Comparison of ENCODE assay signal across 8 mouse cellular contexts in genomic region chr1:87245929-87246815, GRCm38 (mm10). TPM values are rescaled to one million over a fixed set of nuclear protein-coding genes. Genes with fewer than 3 reads are reported as not detected.
A peak's percentile ranks its signal among the peaks of the same experiment; 100 is the strongest.
DNase-seq lines count a peak whose midpoint lies in the region; ATAC-seq and TF ChIP-seq lines count a peak whose summit lies in the region.

No protein-coding gene starts in this region.

- no peak overlapping the region for H3K27ac ChIP-seq in CH12.LX (ENCODE audit: insufficient read depth, low read depth)
- H3K27ac ChIP-seq in forebrain, embryonic 12.5 days = no peak overlapping the region
- H3K27ac ChIP-seq in heart, postnatal 0 days (ENCODE audit: low read depth) = no peak overlapping the region
- H3K27ac ChIP-seq in liver, embryonic 15.5 days (replicated peaks) = no peak overlapping the region
- H3K27ac ChIP-seq in neural tube, embryonic 14.5 days (ENCODE audit: low read depth, low read length) = no peak overlapping the region

- peak; percentile 82 to 93 for TF ChIP-seq CTCF in CH12.LX (conservative IDR thresholded peaks at IDR 0.05 in 1 of 2, IDR thresholded peaks at IDR 0.05 in 1 of 2; ENCODE audit: low read depth in 2 of 2, low read length in 2 of 2)
- peak; percentile 80 for TF ChIP-seq CTCF in heart, postnatal 0 days (IDR thresholded peaks at IDR 0.05; ENCODE audit: low read depth)

- WGBS in forebrain, embryonic 12.5 days = 26% methylated on average over 22 of the region's 22 CpGs
- 29% methylated on average over 22 of the region's 22 CpGs for WGBS in heart, postnatal 0 days
- 21% methylated on average over 22 of the region's 22 CpGs for WGBS in liver, embryonic 15.5 days (ENCODE audit: insufficient replicate concordance)
- WGBS in neural tube, embryonic 14.5 days = 25% methylated on average over 22 of the region's 22 CpGs

- H3K36me3 ChIP-seq in CH12.LX (replicated peaks in 1 of 2; ENCODE audit: control insufficient read depth in 1 of 2, insufficient read depth in 1 of 2, low read length in 1 of 2) = peaks cover 0 to 4% of the 10 kb centered on the region in 2 experiments
- no peaks in the 10 kb centered on the region for H3K36me3 ChIP-seq in forebrain, embryonic 12.5 days (replicated peaks)
- no peaks in the 10 kb centered on the region for H3K36me3 ChIP-seq in heart, postnatal 0 days (replicated peaks; ENCODE audit: control insufficient read depth, insufficient read depth, low read length)
- no peaks in the 10 kb centered on the region for H3K36me3 ChIP-seq in liver, embryonic 15.5 days (replicated peaks)
- no peaks in the 10 kb centered on the region for H3K36me3 ChIP-seq in neural tube, embryonic 14.5 days (ENCODE audit: control insufficient read depth, insufficient read depth, low read length)

- H3K9me3 ChIP-seq in CH12.LX (replicated peaks; ENCODE audit: low read length) = no peaks in the 10 kb centered on the region
- H3K9me3 ChIP-seq in forebrain, embryonic 12.5 days = no peaks in the 10 kb centered on the region
- no peaks in the 10 kb centered on the region for H3K9me3 ChIP-seq in heart, postnatal 0 days (replicated peaks; ENCODE audit: control insufficient read depth, low read length)
- no peaks in the 10 kb centered on the region for H3K9me3 ChIP-seq in liver, embryonic 15.5 days (replicated peaks)
- no peaks in the 10 kb centered on the region for H3K9me3 ChIP-seq in neural tube, embryonic 14.5 days (ENCODE audit: control insufficient read depth, low read length)

- peak; percentile 75 for DNase-seq in CH12.LX (ENCODE audit: extremely low read depth)
- peak; percentile 38 for DNase-seq in c-Kit-positive CD71-positive TER-119-negative erythroid progenitor cells, embryonic 14.5 days (ENCODE audit: low read depth)
- peak; percentile 33 for DNase-seq in heart, postnatal 0 days (ENCODE audit: low spot score)
- peak; percentile 88 to 90 for DNase-seq in kidney, postnatal 4 days
- peak; percentile 92 for DNase-seq in testis, postnatal 10 days (ENCODE audit: low spot score)

- H3K27me3 ChIP-seq in CH12.LX (replicated peaks) = no peaks in the 10 kb centered on the region
- H3K27me3 ChIP-seq in forebrain, embryonic 12.5 days = no peaks in the 10 kb centered on the region
- no peaks in the 10 kb centered on the region for H3K27me3 ChIP-seq in heart, postnatal 0 days (ENCODE audit: control insufficient read depth, insufficient read depth, low read length)
- no peaks in the 10 kb centered on the region for H3K27me3 ChIP-seq in liver, embryonic 15.5 days
- no peaks in the 10 kb centered on the region for H3K27me3 ChIP-seq in neural tube, embryonic 14.5 days (ENCODE audit: control insufficient read depth, insufficient read depth, low read length)

- peak overlapping the region; percentile 51; the same call in 1 of the 2 replicates for H3K4me2 ChIP-seq in CH12.LX (ENCODE audit: insufficient read depth, low read depth, poor library complexity, severe bottlenecking)
- H3K4me2 ChIP-seq in forebrain, embryonic 12.5 days = peak overlapping the region; percentile 31
- H3K4me2 ChIP-seq in heart, postnatal 0 days (ENCODE audit: low read depth, low read length) = no peak overlapping the region
- H3K4me2 ChIP-seq in liver, embryonic 15.5 days = peak overlapping the region; percentile 46
- H3K4me2 ChIP-seq in neural tube, embryonic 14.5 days (ENCODE audit: low read depth, low read length) = peak overlapping the region; percentile 3; the same call in 1 of the 2 replicates

- H3K79me2 ChIP-seq in CH12.LX (replicated peaks; ENCODE audit: control insufficient read depth, extremely low read depth, insufficient read depth, poor library complexity, severe bottlenecking) = no peaks in the 10 kb centered on the region

- no peak overlapping the region for H3K9ac ChIP-seq in CH12.LX (ENCODE audit: insufficient read depth, low read depth)
- no peak overlapping the region for H3K9ac ChIP-seq in forebrain, embryonic 12.5 days
- no peak overlapping the region for H3K9ac ChIP-seq in heart, postnatal 0 days (replicated peaks; ENCODE audit: low read depth, low read length)
- no peak overlapping the region for H3K9ac ChIP-seq in liver, embryonic 15.5 days
- H3K9ac ChIP-seq in neural tube, embryonic 14.5 days (replicated peaks; ENCODE audit: low read depth, low read length) = no peak overlapping the region

- H3K4me1 ChIP-seq in CH12.LX (ENCODE audit: control insufficient read depth in 1 of 2, insufficient read depth in 2 of 2) = peaks cover 0 to 4% of the 10 kb centered on the region in 2 experiments; a peak in 1 of 4 replicates
- H3K4me1 ChIP-seq in forebrain, embryonic 12.5 days = no peaks in the 10 kb centered on the region
- H3K4me1 ChIP-seq in heart, postnatal 0 days (ENCODE audit: control insufficient read depth, insufficient read depth) = no peaks in the 10 kb centered on the region
- peaks cover 14% of the 10 kb centered on the region for H3K4me1 ChIP-seq in liver, embryonic 15.5 days (replicated peaks)
- no peaks in the 10 kb centered on the region for H3K4me1 ChIP-seq in neural tube, embryonic 14.5 days (ENCODE audit: control insufficient read depth, insufficient read depth, low read length)

- in situ Hi-C loops in CH12.LX (cut with MboI; ENCODE audit: low pct_ligation_motif_present, low pct_unique_long_range_greater_than_20kb, low sequenced_read_pairs) = no loop called here

- ATAC-seq in forebrain, embryonic 12.5 days (ENCODE audit: low FRiP score) = peak; percentile 87
- peak; percentile 76 for ATAC-seq in heart, postnatal 0 days (ENCODE audit: insufficient read depth, low read depth)
- ATAC-seq in liver, embryonic 15.5 days (ENCODE audit: insufficient read depth) = peak; percentile 70; the same call in 1 of the 2 replicates
- peak; percentile 93 for ATAC-seq in neural tube, embryonic 14.5 days (ENCODE audit: low read depth)

- no peak overlapping the region for H3K4me3 ChIP-seq in CH12.LX (replicated peaks in 1 of 3; ENCODE audit: low read depth in 2 of 3, low read length in 2 of 3, poor library complexity in 1 of 3)
- H3K4me3 ChIP-seq in forebrain, embryonic 12.5 days (replicated peaks) = no peak overlapping the region
- H3K4me3 ChIP-seq in heart, postnatal 0 days (ENCODE audit: low read depth, low read length) = no peak overlapping the region
- H3K4me3 ChIP-seq in liver, embryonic 15.5 days (replicated peaks) = no peak overlapping the region
- H3K4me3 ChIP-seq in neural tube, embryonic 14.5 days (ENCODE audit: low read depth, low read length) = no peak overlapping the region

- TF ChIP-seq POLR2A in CH12.LX (IDR thresholded peaks at IDR 0.05; ENCODE audit: low read depth, low read length) = no peak

- peak; percentile 98 for TF ChIP-seq RAD21 in CH12.LX (IDR thresholded peaks at IDR 0.05; ENCODE audit: low read depth, low read length)

- dilution Hi-C loops in CH12.LX (cut with MboI; ENCODE audit: extremely low pct_ligation_motif_present, extremely low pct_unique_long_range_greater_than_20kb, low sequenced_read_pairs) = no loop called here

- no peak for TF ChIP-seq EP300 in CH12.LX (IDR thresholded peaks at IDR 0.05; ENCODE audit: low read length)
- TF ChIP-seq EP300 in heart, postnatal 0 days (IDR thresholded peaks at IDR 0.05; ENCODE audit: low read depth) = no peak

TF ChIP-seq in CH12.LX, 34 proteins besides CTCF, POLR2A, EP300 and RAD21 (continues in another document):
- TF ChIP-seq UBTF (IDR thresholded peaks at IDR 0.05; ENCODE audit: low read depth, low read length) = no peak
- peak; percentile 57 for TF ChIP-seq ZC3H11A (IDR thresholded peaks at IDR 0.05; ENCODE audit: low read depth, low read length)

RNA-seq across cellular contexts. Expression of gene Efhd1, which starts 18.0 kb away (rescaled TPM):
- total RNA-seq in CH12.LX (2012; rRNA removed) = 0.25 and 1.2 TPM in 2 replicates
- 0.12 and 0.22 TPM in 2 replicates for total RNA-seq in CH12.LX (2014; rRNA removed)
- 0.13 TPM in 1 of 2 replicates, not detected in the other for polyA plus RNA-seq in CH12.LX (2012; ENCODE audit: insufficient read length, low read depth)
- 1.5 and 1.6 TPM in 2 replicates for polyA plus RNA-seq in forebrain, embryonic 12.5 days (2016; fragmentation: Nextera tagmentation; extraction: Ambion mirVana)
- 2.3 and 2.5 TPM in 2 replicates for total RNA-seq in heart, postnatal 0 days (2014; rRNA removed; ENCODE audit: low replicate concordance)
- 0.38 and 0.60 TPM in 2 replicates for polyA plus RNA-seq in heart, postnatal 0 days (2015; fragmentation: Nextera tagmentation; extraction: Ambion mirVana)
- 0.05 TPM in 1 of 2 replicates, not detected in the other for polyA plus RNA-seq in liver, embryonic 15.5 days (2015; fragmentation: Nextera tagmentation; extraction: Ambion mirVana)
- 1.2 and 1.9 TPM in 2 replicates for polyA plus RNA-seq in neural tube, embryonic 14.5 days (2014; fragmentation: Nextera tagmentation; extraction: Ambion mirVana)

RNA-seq across cellular contexts. Expression of gene Eif4e2, which starts 32.5 kb away (rescaled TPM):
- total RNA-seq in CH12.LX (2012; rRNA removed) = 175 and 208 TPM in 2 replicates
- 228 and 245 TPM in 2 replicates for total RNA-seq in CH12.LX (2014; rRNA removed)
- polyA plus RNA-seq in CH12.LX (2012; ENCODE audit: insufficient read length, low read depth) = 264 and 289 TPM in 2 replicates
- polyA plus RNA-seq in forebrain, embryonic 12.5 days (2016; fragmentation: Nextera tagmentation; extraction: Ambion mirVana) = 134 and 137 TPM in 2 replicates
- total RNA-seq in heart, postnatal 0 days (2014; rRNA removed; ENCODE audit: low replicate concordance) = 54.9 and 56.2 TPM in 2 replicates
- polyA plus RNA-seq in heart, postnatal 0 days (2015; fragmentation: Nextera tagmentation; extraction: Ambion mirVana) = 76.2 and 80.9 TPM in 2 replicates
- polyA plus RNA-seq in liver, embryonic 15.5 days (2015; fragmentation: Nextera tagmentation; extraction: Ambion mirVana) = 69.4 and 73.3 TPM in 2 replicates
- polyA plus RNA-seq in neural tube, embryonic 14.5 days (2014; fragmentation: Nextera tagmentation; extraction: Ambion mirVana) = 68.7 and 90.7 TPM in 2 replicates

RNA-seq across cellular contexts. Expression of gene Chrng, which starts 41.7 kb away (rescaled TPM):
- total RNA-seq in CH12.LX (2012; rRNA removed) (0.04 TPM in 2 replicates), CH12.LX (2014; rRNA removed) (not detected in 2 replicates)
- not detected in 2 replicates for polyA plus RNA-seq in CH12.LX (2012; ENCODE audit: insufficient read length, low read depth)
- not detected in 2 replicates for polyA plus RNA-seq in forebrain, embryonic 12.5 days (2016; fragmentation: Nextera tagmentation; extraction: Ambion mirVana)
- 1.5 TPM in 1 of 2 replicates, not detected in the other for total RNA-seq in heart, postnatal 0 days (2014; rRNA removed; ENCODE audit: low replicate concordance)
- 0.05 and 0.25 TPM in 2 replicates for polyA plus RNA-seq in heart, postnatal 0 days (2015; fragmentation: Nextera tagmentation; extraction: Ambion mirVana)
- 0.89 and 1.1 TPM in 2 replicates for polyA plus RNA-seq in liver, embryonic 15.5 days (2015; fragmentation: Nextera tagmentation; extraction: Ambion mirVana)
- not detected in 2 replicates for polyA plus RNA-seq in neural tube, embryonic 14.5 days (2014; fragmentation: Nextera tagmentation; extraction: Ambion mirVana)

RNA-seq across cellular contexts. Expression of gene Chrnd, which starts 55.8 kb away (rescaled TPM):
- total RNA-seq in CH12.LX (2012; rRNA removed) (not detected in 2 replicates), CH12.LX (2014; rRNA removed) (not detected in 2 replicates)
- 0.13 TPM in 1 of 2 replicates, not detected in the other for polyA plus RNA-seq in CH12.LX (2012; ENCODE audit: insufficient read length, low read depth)
- 0.10 TPM in 1 of 2 replicates, not detected in the other for polyA plus RNA-seq in forebrain, embryonic 12.5 days (2016; fragmentation: Nextera tagmentation; extraction: Ambion mirVana)
- total RNA-seq in heart, postnatal 0 days (2014; rRNA removed; ENCODE audit: low replicate concordance) = 0.31 TPM in 1 of 2 replicates, not detected in the other
- polyA plus RNA-seq in heart, postnatal 0 days (2015; fragmentation: Nextera tagmentation; extraction: Ambion mirVana) = not detected in 2 replicates
- polyA plus RNA-seq in liver, embryonic 15.5 days (2015; fragmentation: Nextera tagmentation; extraction: Ambion mirVana) = 0.36 and 0.45 TPM in 2 replicates
- polyA plus RNA-seq in neural tube, embryonic 14.5 days (2014; fragmentation: Nextera tagmentation; extraction: Ambion mirVana) = not detected in 2 replicates

Comparison
In these comparisons a context has a peak if more than half of its experiments do, and no peak if none do; other contexts are left out.
1. DNase-seq: peak in every context shown above with its lines; median percentile 92 in testis, postnatal 10 days; 89 in kidney, postnatal 4 days; 75 in CH12.LX; 38 in c-Kit-positive CD71-positive TER-119-negative erythroid progenitor cells, embryonic 14.5 days; 33 in heart, postnatal 0 days.